Mouse (Mus musculus) neural tube, embryonic 14.5 days (tissue): ENCODE results near the gene Olfr328. TPM values are rescaled to one million over a fixed set of nuclear protein-coding genes. Genes with fewer than 3 reads are reported as not detected.

Experiments
- polyA plus RNA-seq: library from polyadenylated mRNA; unstranded; fragments of >200 nt; fragmentation: Nextera tagmentation; extraction: Ambion mirVana; gene quantifications from 2 replicates; pipeline ENCODE4 v1.2.1, GENCODE M21; 2014

Gene Olfr328
- polyA plus RNA-seq, 1 experiment from 2014 or later: 0.12 TPM

Other genes starting within 250 kb of the Olfr328 start
- 18.9 and 22.0 TPM in 2 replicates for gene Zfp692, start 248.6 kb downstream of the Olfr328 start, polyA plus RNA-seq
- gene Zfp672, start 225.3 kb downstream of the Olfr328 start, polyA plus RNA-seq: 44.4 and 44.5 TPM in 2 replicates
- gene Sh3bp5l, start 224.9 kb downstream of the Olfr328 start, polyA plus RNA-seq: 32.8 and 36.2 TPM in 2 replicates
- not detected in 2 replicates for gene Lypd8, start 176.6 kb downstream of the Olfr328 start, polyA plus RNA-seq
- not detected in 2 replicates for gene 1810065E05Rik, start 134.5 kb downstream of the Olfr328 start, polyA plus RNA-seq
- gene Gm12253, start 123.1 kb downstream of the Olfr328 start, polyA plus RNA-seq: not detected in 2 replicates
- not detected in 2 replicates for gene Lypd9, start 102.7 kb downstream of the Olfr328 start, polyA plus RNA-seq
- gene Olfr30, start 93.4 kb downstream of the Olfr328 start, polyA plus RNA-seq: not detected in 2 replicates
- gene Olfr332, start 63.1 kb downstream of the Olfr328 start, polyA plus RNA-seq: not detected in 2 replicates
- not detected in 2 replicates for gene Olfr331, start 53.1 kb downstream of the Olfr328 start, polyA plus RNA-seq
- gene Olfr330, start 20.8 kb downstream of the Olfr328 start, polyA plus RNA-seq: 0.39 TPM in 1 of 2 replicates, not detected in the other
- gene Olfr329-ps, start 9.2 kb downstream of the Olfr328 start, polyA plus RNA-seq: 0.08 and 0.16 TPM in 2 replicates
- gene Olfr224, start 14.9 kb upstream of the Olfr328 start, polyA plus RNA-seq: 0.13 TPM in 1 of 2 replicates, not detected in the other
- not detected in 2 replicates for gene Olfr325, start 22.1 kb upstream of the Olfr328 start, polyA plus RNA-seq
- 0.15 and 0.42 TPM in 2 replicates for gene Olfr324, start 39.5 kb upstream of the Olfr328 start, polyA plus RNA-seq
- not detected in 2 replicates for gene 2210407C18Rik, start 60.4 kb upstream of the Olfr328 start, polyA plus RNA-seq
- gene Olfr323, start 74.9 kb upstream of the Olfr328 start, polyA plus RNA-seq: not detected in 2 replicates
- gene Trim58, start 84.8 kb upstream of the Olfr328 start, polyA plus RNA-seq: 0.15 and 0.21 TPM in 2 replicates
- gene Olfr322, start 103.1 kb upstream of the Olfr328 start, polyA plus RNA-seq: not detected in 2 replicates
- gene Olfr320, start 125.5 kb upstream of the Olfr328 start, polyA plus RNA-seq: not detected in 2 replicates
- gene Olfr319, start 143.5 kb upstream of the Olfr328 start, polyA plus RNA-seq: not detected in 2 replicates
- gene Olfr318, start 168.4 kb upstream of the Olfr328 start, polyA plus RNA-seq: not detected in 2 replicates
- 0.48 and 0.63 TPM in 2 replicates for gene Olfr317, start 183.6 kb upstream of the Olfr328 start, polyA plus RNA-seq
- not detected in 2 replicates for gene Olfr316, start 197.1 kb upstream of the Olfr328 start, polyA plus RNA-seq
- gene Olfr315, start 217.6 kb upstream of the Olfr328 start, polyA plus RNA-seq: not detected in 2 replicates
- gene Olfr314, start 227.3 kb upstream of the Olfr328 start, polyA plus RNA-seq: not detected in 2 replicates
- gene Fam183b, start 246.3 kb upstream of the Olfr328 start, polyA plus RNA-seq: 6.9 and 13.2 TPM in 2 replicates